Mouse (Mus musculus): Measurements from ENCODE around the gene Kidins220. TPM values are rescaled to one million over a fixed set of nuclear protein-coding genes. Genes with fewer than 3 reads are reported as not detected.

Kidins220 gene
- total RNA-seq, 2 experiments from 2014 or later, result 29.2 to 83.9 TPM

DNA sequence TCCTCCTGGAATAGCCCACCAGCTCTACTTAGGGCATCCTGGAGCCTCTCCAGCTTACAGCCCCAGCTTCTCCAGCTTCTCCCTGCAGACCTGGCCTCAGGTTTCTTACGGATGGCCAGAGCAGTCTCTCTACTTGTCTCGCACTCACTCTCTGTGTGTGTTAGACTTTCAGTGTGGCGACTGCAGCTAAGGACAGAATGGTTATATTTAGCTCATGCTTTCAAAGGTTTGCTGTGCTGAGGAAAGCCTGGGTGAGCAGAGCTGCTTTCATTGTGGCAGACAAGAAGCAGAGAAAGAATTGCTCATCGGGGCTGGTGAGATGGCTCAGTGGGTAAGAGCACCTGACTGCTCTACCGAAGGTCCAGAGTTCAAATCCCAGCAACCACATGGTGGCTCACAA is 46.3 kb downstream of the Kidins220 start:
- no peak for ATAC-seq (ENCODE audit: poor library complexity, severe bottlenecking)

DNA sequence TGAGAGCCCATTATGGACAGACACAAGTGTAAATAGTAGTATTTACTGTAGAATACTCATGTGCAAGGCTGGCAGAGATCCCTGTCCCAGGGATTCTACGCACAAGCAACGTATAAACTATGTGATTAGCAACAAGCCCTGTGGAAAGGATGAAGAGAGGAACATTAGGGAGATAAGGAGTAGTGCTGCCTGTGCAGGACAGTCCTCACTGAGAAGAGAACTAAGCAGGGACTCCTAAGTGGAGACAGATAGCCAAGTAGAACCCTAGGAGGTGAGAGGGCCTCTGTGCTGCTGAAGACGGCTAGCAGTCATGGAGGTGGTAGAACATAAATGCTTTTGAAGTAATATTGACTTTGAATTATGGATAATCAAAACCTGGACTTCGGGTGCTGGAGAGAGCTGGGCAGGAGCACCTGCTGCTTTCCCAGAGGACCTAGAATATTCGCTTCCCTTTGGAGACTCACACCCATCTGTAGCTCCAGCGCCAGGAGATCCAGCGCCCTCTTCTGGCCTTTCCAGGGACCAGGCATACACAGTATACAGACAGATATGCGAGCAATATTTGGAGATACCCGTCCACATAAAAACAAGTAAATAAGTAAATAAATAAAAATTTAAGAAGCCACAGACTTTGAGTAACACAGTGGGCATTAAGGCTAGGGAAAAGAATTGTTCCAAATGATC is 50.3 kb downstream of the Kidins220 start:
- ATAC-seq (ENCODE audit: poor library complexity, severe bottlenecking), result no peak

DNA sequence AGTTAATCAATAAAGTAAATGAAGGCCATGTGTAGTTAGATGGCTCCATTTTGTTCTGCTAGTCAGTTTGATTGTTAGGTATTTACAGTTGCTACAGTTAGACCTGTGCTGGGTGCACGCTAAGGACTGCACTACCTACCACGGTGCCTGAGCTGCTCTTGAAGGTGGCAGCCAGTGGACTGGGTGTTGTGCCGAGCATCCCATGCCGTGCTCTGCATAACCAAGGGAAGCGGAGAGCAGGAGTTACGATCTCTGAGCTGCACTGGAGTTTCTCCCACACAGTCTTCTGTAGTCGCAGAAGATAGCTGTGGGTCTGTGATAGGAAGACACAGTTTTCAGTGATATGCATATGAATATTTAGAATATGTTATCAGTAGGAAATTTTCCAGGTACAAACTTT is 51.6 kb downstream of the Kidins220 start:
- no peak for ATAC-seq (ENCODE audit: poor library complexity, severe bottlenecking)

DNA sequence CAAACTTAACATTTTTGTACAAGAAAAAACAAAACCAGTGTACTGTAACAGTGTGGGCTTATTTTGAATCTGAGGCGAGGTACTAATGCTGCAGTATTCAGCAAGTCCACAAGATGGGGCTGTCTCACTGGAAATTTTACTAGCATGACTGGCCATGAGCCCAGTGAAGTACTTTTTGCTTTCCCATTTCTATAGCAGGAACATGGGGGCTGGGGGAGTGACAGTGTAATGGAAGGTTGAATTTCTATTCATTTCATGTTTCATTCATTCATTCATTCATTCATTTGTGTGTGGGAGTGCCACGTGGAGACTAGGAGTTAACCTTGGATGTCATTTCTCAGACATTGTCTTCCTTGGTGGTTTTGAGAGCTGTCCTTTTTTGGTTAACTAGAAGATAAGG is 52.7 kb downstream of the Kidins220 start:
- peak; percentile 69 for ATAC-seq (ENCODE audit: poor library complexity, severe bottlenecking)

DNA sequence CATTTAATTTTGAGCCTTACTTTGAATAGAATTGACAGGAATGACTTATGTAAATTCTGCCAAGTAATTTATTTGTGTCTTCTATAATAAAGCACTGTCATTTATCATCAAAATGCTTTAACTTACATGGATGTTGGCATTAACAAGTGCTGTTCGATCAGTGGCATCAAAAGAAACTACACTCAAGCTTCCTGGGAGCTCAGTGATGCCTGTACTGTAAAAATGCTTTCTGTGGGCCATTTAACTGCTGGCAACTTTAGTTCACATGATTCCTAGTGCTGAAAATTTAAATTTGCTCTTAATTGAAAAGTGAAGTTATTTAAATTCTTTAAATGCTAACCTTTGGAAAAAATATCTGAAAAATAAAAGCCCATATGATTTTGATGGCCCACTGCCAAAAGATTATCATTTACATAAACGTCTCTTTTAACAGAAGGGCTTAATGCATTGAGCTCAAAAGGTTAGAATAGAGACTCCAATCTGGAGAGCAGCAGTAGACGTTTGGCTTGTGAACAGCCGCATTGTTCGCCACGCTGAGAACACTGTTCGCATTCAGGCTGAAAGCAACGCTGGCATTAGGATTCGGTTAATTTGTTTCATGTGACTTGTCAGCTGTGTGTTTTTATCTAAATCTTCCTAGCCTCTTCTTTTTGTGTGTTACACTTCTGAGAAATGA is 59.1 kb downstream of the Kidins220 start:
- no peak for ATAC-seq (ENCODE audit: poor library complexity, severe bottlenecking)

DNA sequence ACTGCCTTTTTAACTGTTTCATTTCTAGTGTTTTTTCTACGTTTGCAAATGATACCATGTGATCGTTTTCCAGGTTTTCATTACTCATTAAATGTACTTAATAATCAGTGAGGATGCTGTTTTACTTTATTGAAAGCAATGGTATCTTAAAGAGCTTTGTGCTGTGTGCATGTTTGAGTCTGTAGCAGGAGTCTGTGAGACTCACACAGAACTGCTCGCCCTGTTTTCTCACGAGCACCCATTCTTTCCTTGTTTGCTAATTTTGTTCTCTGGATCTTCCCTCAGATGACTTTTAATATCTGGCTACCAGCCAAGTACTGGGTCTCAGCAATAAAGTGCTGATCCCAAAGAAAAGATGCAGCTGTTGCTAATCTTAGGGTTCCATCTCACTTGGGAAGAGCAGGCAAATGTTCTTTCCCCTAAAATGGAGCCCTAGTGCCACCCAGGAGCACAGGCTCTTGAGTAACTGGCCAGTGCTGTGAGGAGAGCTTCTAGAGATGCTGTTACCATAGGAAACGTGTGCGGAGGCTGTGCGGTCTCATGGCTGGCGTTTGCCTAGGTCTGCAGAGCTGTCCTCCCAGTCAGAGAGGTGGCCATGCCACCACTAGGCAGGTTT is 59.7 kb downstream of the Kidins220 start:
- no peak for ATAC-seq (ENCODE audit: poor library complexity, severe bottlenecking)

DNA sequence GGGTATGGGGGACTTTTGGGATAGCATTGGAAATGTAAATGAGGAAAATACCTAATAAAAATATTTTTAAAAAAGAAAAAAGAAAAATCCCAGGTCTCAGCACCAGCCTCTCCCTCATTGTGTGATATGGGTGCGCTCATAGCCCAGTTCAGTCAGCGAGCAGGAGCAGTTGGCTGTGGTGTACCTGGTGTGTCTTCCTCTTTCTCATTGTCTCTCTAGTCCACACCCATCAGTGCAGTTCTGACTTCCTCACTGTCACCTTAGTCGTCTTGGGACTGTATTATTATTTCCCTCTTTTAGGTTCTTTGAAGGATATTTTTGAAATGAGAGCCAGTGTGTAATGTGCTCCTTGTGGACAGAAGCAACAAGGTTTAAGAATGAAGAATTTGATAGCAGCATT is 61.3 kb downstream of the Kidins220 start:
- ATAC-seq (ENCODE audit: poor library complexity, severe bottlenecking), result peak; percentile 51; the same call in 1 of the 2 replicates

DNA sequence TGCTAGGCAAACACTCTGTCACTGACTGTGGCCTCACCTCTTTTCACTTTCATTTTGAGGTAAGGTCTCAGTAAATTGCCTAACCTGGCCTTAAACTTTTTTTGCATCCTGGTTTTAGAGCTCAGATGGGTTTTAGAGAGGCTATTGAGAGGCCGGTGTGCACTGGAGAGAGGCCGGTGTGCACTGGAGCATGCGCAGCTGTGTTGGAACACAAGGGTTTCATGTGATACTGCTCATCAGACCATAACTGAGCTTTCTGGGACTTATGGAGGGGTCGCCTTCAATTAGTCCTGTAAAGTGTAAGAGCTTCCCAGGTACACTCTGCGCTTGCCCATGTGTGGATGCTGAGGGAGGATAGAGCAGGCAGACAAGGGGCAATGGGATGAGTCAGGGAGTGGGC is 62.5 kb downstream of the Kidins220 start:
- ATAC-seq (ENCODE audit: poor library complexity, severe bottlenecking), result no peak

DNA sequence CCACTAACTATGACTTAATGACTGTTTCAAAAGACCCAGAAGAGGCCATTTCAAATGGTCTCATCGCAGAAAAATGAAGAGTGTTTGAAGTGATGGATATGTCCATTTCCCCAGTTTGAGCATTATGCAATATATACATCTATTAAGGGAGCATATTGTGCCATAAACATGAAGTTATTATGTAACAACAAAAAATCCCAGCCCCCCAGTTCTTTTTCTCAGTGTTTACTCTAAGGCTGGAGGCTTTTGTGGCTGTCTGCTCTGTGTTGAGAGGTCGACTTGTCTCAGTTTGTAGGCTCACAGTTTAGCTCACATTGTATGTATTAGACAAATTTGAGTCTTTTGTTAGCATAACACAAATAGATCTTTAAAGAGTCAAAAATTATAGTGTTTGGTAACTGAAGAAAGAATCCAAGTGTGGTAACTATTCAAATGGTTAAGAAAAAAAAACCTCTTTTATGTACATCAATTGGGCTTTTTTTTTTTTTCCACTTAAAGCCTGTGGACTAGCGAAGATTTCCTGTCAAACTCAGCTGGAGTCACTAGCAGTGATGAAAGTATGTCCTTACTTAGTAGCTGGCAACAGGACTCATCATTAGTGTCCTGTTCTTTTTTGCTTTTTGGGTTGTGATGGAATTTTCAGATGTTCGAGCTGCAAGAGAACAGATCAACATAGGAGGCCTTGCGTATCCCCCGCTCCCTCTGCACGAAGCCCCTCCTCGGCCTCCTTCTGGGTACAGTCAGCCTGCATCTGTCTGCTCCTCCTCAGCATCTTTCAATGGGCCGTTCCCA is 63.2 kb downstream of the Kidins220 start:
- ATAC-seq (ENCODE audit: poor library complexity, severe bottlenecking), result no peak

DNA sequence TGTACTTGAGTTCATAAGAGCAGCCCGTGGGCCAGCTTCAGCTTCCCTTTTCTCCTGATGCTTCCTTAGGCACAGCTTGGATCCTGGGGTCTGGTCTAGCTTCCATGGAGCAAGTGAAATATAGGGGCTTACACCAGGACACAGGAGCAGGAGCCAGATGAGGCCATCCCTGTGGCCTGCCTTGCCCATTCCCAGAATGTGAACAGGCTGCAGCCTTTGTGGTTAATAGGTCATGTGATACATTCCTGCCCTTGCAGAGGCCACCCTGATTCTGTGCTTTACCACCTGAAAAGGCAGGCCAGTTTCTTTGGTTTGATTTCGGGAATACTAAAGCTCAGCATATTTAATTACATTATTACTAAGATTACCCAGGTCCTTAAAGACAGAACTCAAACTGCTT is 69.3 kb downstream of the Kidins220 start:
- ATAC-seq (ENCODE audit: poor library complexity, severe bottlenecking), result no peak

DNA sequence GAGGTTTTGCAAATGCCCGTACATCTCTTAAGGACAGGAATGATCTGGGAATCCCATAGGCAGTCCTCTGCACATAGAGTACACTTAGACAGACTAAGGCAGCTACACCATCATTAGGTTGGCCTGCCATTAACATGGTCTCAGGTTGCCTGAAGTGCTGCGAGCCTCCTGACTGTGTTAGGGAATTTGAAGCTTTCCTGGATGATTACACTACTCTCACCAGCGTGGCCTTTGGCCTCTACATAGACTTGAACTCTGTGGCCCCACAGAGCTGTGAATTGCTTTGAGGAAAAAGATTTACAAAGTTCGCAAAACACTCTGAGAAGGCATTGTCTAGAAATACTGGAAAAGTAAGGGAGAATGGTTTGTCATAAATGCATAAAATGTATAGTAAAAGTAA is 69.9 kb downstream of the Kidins220 start:
- no peak for ATAC-seq (ENCODE audit: poor library complexity, severe bottlenecking)

DNA sequence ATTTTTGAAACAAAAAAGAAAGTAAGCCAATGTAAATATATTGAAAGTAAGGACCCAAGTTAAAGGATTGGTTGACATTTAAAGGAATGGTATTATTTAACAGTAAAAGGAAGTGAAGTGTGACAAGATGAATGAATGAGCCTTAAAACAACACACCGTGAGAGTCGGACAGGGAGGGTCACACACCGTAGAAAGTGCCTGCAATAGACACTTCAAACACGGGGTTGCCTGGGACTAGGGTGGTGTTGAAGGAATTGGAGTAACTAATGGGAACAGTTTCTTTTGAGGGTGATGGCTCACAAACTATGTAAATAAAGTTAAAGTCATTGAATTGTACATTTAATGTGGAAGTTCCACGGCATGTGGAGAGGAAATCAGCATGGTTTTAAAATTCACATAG is 74.5 kb downstream of the Kidins220 start:
- ATAC-seq (ENCODE audit: poor library complexity, severe bottlenecking), result no peak

DNA sequence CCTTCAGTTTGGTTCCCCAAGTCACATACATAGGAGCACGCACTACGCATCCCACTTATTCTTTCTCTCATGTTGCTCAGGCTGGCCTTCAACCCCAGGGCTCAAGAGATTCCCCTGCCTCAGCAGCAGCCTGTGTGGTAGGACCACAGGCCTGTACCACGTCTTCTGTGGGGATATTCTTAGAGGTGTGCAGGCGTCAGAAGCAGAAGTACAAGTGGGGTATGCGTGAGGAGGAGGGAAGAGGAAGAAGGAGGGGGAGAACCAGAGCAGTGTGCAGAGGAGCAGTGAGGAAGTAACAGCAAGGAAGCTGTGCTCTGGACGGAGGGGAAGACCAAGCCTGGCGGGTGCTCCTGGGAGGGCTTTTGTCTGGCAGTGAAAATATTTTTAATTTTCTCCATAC is 79.8 kb downstream of the Kidins220 start:
- peak; percentile 99 for ATAC-seq (ENCODE audit: poor library complexity, severe bottlenecking)

DNA sequence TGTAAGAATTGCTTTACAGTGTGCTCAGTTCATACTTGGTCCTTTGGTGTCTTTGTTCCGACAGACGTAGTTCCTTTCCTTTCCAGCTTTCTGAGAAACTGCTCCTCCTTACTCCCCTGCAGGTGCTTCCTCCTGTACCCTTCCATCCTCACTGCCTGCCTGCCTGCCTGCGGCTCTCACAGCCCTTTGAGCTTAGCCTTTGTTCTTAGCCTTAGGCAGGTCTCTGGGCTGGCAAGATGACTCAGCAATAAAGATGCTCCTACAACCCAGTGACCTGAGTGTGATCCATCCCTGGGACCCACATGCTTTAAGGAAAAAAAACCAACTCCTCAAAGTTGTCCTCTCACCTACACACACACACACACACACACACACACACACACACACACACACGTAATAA is 80.2 kb downstream of the Kidins220 start:
- ATAC-seq (ENCODE audit: poor library complexity, severe bottlenecking), result peak; percentile 17; the same call in 1 of the 2 replicates

DNA sequence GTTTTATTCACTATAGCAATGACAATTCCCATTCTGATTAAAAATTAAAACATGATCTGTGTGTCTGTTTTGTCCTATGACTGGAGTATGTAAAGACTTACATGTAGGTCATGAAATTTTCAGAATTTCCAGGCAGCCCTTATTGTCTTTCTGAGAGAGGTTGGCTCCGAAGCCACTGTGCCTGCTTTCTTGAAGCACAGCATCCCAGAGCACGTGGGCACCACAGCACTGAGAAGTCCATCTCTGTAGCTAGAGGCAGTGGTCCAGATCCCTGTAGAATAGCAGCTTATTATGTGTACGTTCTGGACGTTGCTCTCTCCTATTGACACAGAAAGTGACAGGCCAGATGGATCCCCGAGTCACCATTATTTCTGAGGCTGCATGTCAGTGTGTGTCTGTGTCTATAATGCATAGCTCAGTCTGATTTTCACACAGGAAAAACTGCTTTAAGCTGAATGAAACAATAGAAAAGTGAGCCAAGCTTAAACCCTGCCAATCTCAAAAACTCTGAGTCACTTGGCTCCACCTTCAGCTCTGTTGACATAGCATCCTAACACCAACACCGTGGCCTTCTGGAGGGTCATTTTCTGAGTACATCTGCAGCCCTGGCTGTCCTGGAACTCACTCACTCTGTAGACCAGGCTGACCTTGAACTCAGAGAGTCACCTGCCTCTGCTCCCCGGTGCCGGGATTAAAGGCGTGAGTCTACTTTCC is 84.9 kb downstream of the Kidins220 start:
- no peak for ATAC-seq (ENCODE audit: poor library complexity, severe bottlenecking)

DNA sequence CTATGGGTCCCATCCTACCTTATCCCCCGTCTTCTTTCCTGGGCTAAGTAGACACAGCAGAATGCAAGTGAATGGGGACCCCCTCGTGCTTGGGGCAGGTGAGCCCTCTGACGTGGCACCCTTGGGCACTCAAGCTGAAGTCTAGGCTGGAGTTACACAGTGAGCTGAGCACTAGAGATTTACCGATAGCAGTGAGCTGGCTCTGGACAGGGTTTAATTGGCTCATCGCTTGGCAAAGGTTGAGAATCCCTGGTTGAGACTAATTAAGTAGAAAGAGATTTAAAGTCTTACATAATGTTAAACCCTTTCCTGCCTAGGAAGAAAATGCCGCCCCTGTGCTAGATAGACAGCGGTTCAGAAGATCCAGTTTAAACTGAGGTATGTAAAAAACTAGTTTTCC is 86.2 kb downstream of the Kidins220 start:
- ATAC-seq (ENCODE audit: poor library complexity, severe bottlenecking), result no peak

DNA sequence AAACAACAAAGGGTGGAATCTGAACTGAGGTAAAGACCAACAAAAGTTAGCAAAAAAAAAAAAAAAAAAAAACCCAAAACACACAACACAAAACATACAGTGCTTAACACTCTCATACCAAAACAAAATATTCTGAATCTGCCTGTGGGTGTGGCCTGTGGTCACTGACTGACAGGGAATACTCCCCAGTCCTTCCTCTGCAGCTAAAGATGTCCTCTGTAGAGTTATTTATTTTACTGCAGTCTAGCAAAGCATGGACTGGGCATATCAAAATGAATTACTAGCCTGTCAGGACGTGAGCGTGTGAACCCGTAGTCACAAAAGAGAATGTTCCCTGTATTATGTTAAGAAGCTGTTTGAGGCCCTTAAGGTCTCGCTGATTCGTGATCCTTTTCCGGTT is 87.5 kb downstream of the Kidins220 start:
- ATAC-seq (ENCODE audit: poor library complexity, severe bottlenecking), result no peak

DNA sequence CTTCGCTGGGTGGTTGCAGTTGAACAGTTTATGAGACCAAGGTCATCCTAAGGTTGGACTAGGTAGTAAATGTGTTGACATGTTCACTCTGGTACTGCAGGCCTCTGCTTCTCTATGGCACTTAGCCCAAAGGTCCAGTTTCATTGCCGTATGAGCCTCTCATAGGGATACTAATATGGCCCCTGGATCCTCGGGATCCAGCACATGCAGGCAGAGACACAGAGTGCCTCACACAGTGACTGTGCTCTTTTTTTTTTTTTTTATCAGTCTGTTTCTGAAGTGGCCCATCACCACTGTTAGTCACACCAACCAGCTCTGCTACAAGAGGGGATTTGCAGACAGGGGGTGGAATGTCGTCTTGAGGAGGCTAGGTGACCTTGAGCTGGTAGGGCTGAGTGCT is 98.6 kb downstream of the Kidins220 start:
- ATAC-seq (ENCODE audit: poor library complexity, severe bottlenecking), result no peak

DNA sequence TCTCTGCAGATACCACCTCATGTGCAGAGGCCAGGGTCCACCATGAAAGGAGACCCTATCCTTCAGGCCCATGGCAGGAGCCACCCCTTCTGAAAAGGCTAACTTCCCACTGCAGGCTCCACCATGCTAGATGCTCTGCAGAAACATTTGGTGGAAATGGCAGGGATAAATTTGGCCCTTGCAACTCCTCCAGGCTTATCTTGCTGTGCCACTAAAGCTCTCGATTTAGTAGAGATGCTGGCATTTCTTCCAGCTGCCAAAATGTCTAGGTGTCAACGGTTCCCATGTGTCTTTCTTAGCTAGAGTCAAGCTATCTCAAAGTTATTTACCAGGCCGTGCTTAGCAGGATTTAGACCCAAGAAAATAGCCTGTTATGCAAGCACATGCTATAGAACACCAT is 99.6 kb downstream of the Kidins220 start:
- ATAC-seq (ENCODE audit: poor library complexity, severe bottlenecking), result no peak

DNA sequence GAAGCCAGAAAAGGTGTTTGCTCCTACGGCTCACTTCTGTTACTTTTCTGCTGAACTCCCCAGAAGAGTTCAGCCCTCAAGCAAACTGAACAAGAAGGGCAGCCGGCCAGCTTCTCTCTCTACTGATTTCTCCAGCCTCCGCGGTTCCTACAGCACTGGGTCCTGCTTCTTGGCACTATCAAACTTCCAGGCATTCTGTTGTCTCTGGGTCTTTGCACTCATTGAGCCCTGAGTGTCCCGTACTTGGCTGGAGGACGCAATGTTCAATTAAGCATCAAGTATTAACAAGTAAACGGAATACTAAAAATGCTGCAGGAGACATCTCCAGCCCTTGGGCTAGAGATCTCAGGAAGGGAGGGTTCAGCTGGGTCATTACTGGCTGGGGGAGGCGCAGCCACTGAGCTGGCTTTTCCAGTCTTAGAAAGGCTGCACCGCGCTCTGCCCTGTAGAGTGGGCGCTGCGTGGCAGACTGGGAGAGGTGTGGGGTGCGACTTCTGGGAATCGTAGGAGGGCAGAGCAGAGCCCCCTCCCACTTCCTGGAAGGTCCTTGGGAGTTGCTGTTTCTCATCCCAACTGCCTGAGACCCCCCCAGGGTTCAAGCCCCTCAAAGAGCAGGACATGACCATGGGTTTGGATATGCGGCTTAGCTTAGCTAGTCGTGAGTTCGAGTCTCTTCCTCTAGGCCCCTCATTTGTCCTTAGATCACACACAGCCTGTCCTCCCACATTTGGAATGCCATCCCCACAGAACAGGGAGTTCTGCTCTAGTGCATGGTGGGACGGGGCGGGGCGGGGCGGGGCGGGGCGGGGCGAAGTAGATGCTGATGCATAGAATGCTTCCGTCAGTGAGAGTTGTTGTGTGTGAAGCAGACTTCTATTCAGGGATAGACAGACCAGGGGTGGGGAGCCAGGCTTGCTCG is 108.8 kb downstream of the Kidins220 start:
- ATAC-seq (ENCODE audit: poor library complexity, severe bottlenecking), result no peak

All from megakaryocyte, adult 5-6 weeks (primary cell).